Mouse (Mus musculus) liver, adult (tissue): ENCODE data around the gene Atg4d.

ENCODE experiments used
- GATA4 ChIP-seq: IDR thresholded peaks from 2 replicates; pipeline ENCODE4 v1.6.1; 2014; ENCODE audit warnings: mild to moderate bottlenecking, low read length; ENCODE audit not compliant: insufficient replicate concordance

Gene Atg4d

DNA sequence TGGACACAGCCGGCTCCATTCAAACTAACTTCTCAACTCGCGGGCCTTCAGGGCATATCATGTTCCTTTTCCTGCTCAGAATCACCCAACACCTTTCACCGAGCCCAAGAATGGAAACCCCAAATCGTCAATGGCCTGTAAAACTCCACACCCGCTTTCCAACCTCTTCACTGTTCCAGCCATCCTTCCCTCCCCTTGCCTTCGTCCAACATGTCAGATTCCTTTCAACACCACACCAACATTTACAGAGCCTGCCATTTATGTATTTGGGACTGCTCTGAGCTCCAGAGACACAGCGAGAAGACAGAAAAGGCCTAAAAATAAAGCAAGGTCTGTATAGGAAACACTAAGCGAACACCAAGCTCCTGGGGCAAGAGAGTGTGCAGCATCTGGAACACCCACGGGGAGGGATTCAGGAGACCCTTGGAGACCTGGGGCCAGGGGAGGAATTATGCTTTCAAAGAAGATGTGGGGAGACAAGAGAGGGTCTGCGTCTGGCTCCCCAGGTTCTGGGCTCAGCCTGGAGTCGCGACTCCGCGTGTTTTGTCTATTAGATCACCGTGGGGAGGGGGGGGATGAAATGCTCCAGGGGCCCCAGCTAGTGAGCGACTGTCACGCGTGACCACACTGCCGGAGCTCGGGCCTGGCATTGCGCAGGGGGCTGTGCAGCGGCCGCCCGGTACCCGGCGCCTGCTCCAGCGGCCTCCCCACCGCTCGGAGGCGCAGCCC lies 26.9 kb upstream of the Atg4d start:
- no peak for TF ChIP-seq GATA4

DNA sequence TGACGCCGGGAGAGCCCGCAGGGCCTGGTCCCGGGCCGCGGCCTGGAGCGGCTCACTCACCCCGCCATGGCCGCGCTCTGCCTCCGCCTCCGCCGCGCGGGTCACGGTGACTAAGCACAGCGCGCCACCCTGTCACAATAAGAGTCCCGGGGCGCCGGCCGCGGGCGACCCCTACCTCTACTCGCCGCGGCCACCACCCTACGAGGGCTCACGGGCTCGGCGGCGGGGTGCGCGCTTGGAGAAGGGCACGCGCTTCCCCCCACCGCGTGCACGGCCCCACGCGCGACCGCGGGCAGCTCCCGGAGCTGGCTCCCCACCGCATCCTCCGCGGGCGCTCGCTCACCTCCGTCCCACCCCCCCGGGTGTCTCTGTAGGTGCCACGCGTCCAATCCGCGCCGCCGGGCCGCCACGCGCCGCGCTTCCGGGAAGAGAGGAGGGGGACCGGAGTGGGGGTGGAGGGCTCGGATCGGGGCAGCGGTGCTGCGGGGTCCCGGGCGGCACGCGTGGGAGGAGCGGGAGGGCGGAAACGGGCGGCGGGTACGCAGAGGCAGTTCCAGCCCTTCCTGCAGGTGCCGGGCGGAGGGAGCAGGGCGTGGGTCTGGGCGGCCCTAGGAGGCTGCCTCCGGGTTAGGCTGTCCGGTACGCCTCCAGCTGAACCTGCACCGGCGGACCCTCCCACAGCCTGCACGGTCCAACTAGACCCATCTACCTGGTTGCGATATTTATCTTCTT lies 26.2 kb upstream of the Atg4d start, which contains the start of gene Keap1:
Gene Keap1 (minus strand): TSS at position 629 of the 732 bp plus-strand sequence.
- peak; percentile 4; the same call in 1 of the 2 replicates for TF ChIP-seq GATA4

DNA sequence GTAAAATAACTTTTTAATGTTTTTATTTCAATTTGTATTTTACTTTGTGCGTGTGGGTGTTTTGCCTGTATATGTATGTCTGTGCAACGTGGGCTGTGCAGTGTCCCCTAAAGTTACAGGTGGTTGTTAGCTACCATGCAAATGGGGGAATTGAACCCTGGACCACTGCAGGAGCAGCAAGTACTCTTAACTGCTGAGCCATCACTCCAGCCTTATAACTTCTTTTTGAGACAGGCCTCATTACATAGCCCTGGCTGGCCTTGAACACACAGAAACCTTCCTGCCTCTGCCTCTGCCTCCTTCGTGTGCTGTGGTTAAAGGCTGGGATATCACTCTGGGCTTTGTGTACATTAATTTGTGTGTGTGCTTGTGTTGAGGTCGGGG lies 25.6 kb upstream of the Atg4d start:
- TF ChIP-seq GATA4: no peak

DNA sequence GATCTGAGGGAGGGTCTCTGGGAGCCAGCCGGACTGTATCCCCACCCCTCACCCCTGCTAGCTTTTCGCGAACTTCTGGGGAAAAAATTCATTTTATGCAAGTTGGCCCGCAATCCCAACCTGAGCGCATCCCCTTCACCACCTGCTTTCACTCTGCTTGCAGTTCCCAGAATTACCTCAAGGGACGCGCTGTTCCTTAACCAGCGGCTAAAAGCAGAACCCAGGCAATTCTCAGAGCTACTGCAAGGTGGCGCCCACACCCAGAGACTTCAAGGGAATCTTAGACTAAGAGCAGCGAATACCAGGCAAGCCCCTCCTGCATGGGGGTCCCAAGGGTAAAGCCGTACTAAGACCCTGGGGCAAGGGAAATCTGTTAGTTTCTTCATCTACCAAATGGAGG lies 23.8 kb upstream of the Atg4d start:
- no peak for TF ChIP-seq GATA4

DNA sequence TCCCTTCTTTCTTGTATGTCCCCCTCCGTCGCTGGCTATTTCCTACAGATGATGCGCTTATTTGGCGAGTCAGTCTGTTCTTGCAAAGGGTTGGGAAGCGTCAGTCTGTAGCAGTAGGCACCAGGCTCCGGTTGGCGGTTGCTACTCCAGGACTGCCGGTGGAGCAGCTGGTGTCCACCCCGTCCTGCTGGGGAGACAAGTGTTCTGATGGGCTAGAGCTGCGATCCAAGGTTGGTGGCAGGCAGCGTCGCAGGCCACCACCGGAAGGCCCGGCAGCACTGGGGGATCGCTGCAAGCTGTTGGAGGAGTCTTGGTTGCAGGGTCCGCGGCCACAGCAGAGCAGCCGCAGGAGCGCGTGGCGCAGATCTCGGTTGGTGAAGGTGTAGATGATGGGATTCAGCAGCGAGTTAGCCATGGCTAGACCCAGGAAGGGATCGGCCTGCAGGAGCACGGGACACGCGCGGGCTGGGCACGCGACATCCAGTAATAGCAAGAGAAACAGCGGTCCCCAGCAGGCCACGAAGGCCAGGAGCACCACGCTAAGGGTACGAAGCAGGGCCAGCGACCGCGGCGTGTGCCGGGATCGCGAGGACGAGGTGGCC lies 21.2 kb upstream of the Atg4d start:
- no peak for TF ChIP-seq GATA4

DNA sequence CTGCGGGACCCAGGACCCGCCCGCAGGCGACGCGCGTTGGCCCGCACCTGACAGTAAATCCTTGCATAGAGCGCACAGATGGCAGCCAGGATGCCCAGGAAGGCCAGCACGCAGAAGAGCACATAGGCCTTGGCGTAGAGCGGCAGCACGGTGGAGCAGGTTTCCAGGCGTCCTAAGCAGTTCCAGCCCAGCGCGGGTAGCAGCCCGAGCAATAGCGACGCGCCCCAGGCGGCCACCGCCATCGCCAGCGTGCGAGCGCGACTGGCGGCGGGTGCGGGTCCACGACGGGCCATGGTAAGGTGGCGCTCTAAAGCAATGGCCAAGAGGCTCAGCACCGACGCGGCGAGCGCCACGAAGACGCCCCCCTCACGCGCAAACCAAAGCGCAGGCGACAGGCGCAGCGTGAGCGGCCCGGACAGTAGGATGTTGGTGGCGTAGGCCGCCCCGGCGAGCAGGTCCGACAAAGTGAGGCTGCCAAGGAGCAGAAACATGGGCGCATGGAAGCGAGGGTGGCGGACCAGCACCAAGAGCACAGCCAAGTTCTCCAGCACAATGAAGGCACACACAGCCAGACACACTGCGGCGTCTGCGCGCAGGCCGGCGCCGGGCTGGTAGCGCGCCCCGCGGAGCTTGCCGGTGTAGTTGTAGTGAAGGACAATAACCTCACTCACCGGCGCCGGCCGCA lies 20.5 kb upstream of the Atg4d start:
- TF ChIP-seq GATA4: no peak

DNA sequence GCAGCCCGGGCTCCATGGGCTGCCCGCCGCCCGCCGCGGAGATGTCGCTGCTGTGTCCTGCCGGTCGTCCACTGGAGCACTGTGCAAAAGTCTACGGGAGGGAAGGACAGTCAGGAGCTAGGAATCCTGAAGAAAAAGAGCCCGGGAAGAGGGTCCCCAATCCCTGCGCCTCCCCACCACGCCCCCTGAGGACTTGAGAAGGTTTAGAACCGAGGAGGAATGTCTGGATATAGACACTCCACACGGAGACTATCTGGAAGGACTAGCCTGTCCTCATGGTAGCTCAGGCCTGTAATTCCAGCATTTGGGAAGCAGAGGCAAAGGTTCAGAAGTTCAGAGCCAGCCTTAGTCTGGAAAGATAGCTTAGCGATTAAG lies 20.0 kb upstream of the Atg4d start:
- TF ChIP-seq GATA4: no peak

DNA sequence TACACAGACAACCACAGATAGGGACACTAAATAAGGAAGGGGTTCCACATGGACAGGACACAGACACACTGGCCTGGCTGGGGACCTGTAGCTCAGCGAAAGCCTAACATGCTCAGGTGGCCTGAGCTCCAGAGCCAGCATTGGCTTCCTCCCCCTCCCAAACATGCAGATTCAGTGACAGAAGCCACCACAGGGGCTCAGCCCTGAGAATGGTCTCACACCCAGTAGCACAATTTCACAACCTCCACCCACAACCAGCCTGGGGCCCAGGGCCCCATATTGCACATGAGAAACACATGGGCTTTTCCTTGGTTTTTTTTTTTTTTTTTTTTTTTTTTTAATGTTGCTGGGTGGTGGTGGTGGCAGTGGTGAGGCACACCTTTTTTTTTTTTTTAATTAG lies 18.8 kb upstream of the Atg4d start:
- TF ChIP-seq GATA4: no peak

DNA sequence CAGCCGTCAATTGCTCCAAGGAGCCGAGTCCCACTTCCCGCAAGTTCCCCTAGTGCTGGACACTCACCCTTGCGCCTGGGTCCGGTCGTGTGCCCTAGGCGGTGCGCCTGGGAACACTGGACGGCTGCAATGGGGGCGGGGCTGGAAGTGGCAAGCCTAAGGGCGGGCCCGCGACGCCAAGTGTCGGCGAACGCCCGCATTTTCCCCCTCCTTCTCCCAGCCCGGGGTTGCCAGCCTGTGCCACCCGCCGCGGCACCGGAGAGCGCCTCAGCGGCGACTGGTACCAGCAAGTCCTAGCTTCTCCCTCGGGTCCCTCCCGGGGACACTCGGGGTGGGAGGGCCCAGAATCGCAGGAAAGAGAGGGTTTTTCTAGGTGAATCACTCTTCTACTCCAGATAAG lies 16.8 kb upstream of the Atg4d start, which contains the start of gene S1pr5:
Gene S1pr5 (minus strand): TSS at position 118 of the 400 bp plus-strand sequence.
- no peak; the same call in 1 of the 2 replicates for TF ChIP-seq GATA4

DNA sequence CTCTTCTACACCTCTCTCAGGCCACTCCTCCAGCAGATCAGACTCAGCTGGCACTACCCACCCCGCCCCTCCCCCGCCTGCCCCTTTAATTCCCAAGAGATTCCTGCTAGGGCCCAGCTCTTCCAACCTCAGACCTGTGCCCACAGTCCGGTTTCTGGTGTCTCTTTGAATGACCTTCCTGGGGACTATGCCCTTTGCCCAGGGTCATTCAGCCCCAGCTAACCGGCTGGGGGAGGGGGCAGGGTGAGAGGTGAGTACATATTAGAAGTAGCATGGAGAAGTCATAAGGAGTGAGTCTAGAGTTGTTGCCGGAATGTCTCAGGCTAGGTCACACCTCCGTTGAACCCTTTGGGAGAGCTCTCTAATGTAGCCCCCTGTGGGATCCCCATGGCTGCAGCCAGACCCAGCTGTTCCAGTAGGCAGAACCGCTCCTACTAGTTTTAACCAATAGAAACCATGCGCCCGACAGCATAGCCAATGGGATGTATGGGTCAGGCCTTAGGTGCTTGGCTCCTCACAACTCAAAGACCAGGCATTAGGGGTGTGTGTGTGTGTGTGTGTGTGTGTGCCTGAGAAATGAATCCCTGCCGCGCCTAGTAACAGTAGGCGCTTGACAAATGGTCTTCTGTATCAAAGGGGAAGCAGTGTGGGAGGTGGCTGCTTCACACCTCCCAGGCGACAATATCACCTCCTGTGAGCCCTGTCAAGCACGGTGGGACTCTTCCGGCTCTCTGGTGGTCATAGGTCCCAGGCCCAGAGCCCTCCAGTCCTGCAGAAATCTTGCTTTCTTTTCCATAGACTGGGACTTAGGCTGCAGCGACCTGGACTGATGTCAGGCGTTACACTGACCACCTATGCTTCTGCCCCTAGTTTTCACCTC lies 15.2 kb upstream of the Atg4d start:
- no peak for TF ChIP-seq GATA4

DNA sequence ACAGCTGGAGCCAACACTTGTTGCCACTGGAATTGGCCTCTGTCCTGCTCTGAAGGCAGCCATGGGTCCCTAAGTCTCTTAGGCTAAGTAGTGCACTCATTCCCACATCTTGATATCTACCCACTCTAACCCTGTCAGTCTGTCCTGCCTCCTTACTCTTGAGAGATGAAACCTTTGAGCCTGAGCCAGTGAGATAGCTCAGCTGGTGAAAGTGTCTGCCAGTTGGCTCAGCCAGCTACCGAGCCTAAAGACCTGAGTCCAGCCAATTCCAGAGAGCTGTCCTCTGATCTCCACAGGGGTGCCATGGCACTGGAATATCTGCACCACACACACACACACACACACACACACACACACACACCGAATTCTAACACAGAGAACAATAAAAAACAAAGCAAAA lies 14.6 kb upstream of the Atg4d start:
- TF ChIP-seq GATA4: no peak

DNA sequence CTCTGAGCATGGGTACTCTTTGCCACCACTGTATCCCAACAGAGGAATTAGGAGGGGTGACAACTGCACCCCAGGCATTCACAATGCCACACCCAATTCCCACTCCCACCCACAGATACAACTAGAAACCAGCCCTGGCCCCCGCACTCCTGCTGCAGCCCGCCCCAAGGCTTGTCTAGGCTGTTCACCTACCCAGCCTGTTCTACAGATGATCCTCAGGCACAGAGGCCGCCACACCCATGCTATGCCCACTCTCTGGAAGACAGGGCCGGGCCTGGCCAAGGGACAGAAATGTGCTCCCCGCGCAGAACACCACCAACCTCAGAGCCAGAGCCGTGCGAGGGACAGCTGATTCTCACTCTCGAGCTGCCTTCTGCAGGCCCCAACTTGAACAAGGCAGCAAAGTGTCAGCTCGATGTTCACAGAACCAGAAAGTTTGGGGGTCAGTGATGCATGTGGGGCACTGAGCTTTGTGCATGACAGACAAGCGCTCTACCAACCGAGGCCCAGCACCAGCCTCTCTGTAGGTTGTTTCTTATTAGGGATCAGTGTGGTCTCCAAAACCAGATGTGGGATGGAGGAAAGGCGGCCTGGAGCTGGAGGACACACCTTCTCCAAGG lies 13.9 kb upstream of the Atg4d start:
- no peak for TF ChIP-seq GATA4

DNA sequence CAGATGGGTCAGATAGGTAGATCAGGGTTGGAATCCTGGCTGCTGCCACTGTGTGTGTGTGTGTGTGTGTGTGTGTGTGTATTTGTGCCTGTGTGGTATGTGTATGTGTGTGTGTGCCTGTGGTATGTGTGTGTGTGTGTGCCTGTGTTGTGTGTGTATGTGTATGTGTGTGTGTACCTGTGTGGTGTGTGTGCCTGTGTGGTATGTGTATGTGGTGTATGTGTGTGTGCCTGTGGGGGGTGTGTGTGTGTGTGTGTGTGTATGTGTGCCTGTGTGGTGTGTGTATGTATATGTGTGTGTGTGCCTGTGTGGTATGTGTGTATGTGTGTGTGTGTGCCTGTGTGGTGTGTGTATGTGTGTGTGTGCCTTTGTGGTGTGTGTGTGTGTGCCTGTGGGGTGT lies 10.4 kb upstream of the Atg4d start:
- no peak for TF ChIP-seq GATA4

DNA sequence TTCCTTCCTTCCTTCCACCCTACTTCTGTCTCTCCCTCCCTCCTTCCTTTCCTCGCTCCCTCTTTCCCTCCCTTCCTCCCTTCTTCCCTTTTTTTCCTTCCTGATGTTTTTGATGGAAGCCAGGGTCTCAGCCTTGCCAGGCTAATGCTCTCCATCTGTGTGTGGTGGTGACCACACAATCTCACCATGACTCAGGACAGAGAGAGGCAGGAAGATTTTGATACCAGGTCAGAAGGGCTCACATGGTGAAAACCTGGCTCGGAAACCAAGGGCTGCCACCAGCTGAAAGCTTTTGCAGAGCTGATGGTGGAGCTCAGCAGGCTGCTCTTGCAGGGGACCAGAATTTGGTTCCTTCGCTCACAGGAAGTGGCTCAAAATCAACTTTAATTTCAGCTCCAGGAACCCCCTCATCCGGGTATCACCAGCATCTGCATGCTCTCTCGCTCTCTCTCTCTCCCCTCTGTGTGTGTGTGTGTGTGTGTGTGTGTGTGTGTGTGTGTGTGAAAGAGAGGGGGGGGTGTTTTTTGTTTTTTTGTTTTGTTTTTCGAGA lies 4.5 kb upstream of the Atg4d start:
- TF ChIP-seq GATA4: no peak

DNA sequence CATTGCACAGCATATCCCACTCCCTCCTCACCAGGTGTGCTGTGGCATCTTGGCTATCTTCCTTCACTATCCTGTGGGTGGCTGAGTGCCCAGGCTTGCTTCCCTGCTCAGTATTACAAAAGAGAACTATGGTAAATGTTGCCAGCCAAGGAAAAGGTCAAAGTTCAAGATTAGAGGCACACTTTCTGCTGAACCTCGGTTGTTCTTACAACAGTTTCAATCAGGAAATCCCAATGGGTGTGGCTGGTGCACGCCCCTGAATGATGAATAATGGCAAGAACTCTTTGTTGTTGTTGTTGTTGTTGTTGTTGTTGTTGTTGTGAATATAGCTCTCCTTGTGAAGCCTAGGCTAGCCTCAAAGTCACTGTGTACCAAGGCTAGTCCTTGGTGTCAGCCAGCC lies 3.3 kb upstream of the Atg4d start:
- TF ChIP-seq GATA4: no peak
